Mouse (Mus musculus) adrenal gland, postnatal 4 days (tissue): Measurements from ENCODE around the gene Cdc20. TPM values are rescaled to one million over a fixed set of nuclear protein-coding genes. Genes with fewer than 3 reads are reported as not detected.

Experiments
- DNase-seq, 2 experiments: peaks; one replicate each; pipeline ENCODE4 v3.0.0; 2021 to 2022; ENCODE audit warnings: low spot score in 2 of 2, mixed read lengths in 2 of 2
- long read RNA-seq, 2 experiments: library from polyadenylated mRNA; stranded (forward); transcript quantifications; one replicate each; pipeline ENCODE4 v2.0.0; 2021
- total RNA-seq, 2 experiments: library from RNA; stranded (reverse); gene quantifications; 2 replicates each; pipeline ENCODE4 v1.2.3; 2021

Gene Cdc20
- 10 to 100 TPM; 41.3 to 42.0 TPM for total RNA-seq
- long read RNA-seq, experiment 1, transcript Cdc20-201 (10 exons, 1,793 nt) = major isoform, 68 of 71 reads
- long read RNA-seq, experiment 1, partial matches to known transcripts = 1 of 71 reads
- long read RNA-seq, experiment 1, other reads (novel, unspliced or antisense) = 2 of 71 reads
- long read RNA-seq, experiment 2, transcript Cdc20-201 (10 exons, 1,793 nt) = major isoform, 83 of 98 reads
- long read RNA-seq, experiment 2, partial matches to known transcripts = 8 of 98 reads
- long read RNA-seq, experiment 2, other reads (novel, unspliced or antisense) = 7 of 98 reads

DNA sequence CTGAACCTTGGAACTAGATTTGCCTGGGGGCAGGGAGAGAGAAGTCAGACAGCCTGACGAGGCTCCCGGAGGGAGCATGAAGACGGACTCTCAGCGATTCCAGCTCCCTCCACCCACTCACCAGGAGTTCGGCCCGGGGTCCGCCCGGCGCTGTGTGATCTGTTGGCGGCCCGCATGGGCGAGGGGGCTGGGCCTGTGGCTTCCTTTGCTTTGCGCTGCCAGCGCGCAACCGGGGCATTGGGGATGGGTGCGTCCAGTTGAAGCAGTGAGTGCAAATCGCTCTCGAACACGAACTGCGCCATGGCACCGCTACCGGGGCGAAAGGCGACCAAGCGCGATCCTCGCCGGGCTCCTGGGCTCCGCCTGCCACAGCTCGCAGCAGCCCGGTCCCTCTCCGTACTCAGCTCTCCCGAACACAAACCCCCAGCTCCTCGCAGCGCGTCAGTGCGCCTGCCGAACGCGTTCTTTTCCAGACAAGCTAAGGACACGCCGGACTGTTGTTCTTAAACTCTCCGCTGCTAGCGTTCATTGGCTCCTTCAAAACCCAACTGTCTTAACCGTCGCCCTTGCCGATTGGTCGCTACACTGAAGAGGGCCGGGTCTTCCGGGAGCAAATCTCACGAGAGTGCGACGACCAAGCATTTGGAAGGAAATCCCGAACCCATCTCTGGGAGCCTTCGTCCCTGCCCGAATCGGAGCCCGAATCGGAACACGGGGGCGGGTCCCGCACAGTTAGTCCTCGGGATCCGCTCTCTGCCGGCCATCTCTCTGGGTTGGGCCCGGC, at the start of gene Cdc20:
Cdc20 (minus strand) TSS at position 533 of the 784 bp plus-strand sequence.
- DNase-seq = peak; percentile 79 to 85

DNA sequence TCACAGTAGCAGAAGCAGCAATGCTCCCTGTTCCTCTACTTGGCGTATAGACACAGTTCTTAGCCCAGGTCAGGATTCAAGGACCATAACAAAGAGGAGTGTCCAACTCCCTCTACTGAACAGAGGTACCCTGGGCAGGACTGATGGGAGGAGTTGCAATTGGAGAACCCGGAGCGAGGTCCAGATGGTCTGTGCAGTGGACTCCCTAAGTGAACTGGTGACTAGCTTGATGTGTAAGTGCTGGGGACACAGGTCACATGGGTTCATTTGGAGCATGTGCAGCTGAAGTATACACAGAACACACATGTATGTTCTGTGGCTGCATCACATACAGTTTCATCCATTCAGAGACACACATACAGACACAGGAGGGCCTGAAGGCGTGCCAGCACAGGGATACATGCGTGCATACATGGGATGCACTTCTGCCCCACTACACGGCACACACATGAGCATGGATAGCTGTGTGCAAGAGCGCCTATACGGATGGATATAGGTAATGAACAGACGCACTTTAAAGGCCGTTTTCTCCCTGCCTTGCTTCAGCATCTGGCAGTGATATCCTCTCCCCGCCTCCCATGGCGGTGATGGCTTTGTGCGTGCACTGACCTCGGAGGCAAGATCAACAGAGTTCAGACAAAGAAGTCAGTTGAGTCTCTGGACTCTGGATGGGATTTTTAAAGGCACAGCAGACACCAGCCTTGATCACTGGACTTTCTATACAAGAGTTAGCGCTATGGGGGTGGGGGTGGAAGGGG, 39.8 kb upstream of the Cdc20 start:
- DNase-seq = no peak

DNA sequence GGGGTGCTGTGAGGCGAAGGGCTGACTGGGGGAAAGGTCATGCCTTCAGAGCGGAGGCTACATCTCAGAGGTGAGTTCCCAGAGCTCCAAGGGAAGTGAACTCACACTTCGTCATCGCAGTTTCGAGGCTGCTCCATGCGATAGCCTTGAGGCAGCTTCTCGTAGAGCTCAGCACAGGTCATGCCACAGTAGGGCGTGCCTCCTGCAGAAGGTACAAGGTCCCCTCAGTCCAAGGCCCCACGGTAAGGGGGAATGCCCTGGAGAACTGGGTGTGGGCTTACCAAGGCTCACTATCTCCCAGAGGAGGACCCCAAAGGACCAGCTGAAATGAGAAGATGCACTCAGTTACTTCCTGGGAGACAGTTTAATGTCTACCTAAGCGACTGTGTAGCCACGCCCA, 35.5 kb upstream of the Cdc20 start:
- DNase-seq = no peak

DNA sequence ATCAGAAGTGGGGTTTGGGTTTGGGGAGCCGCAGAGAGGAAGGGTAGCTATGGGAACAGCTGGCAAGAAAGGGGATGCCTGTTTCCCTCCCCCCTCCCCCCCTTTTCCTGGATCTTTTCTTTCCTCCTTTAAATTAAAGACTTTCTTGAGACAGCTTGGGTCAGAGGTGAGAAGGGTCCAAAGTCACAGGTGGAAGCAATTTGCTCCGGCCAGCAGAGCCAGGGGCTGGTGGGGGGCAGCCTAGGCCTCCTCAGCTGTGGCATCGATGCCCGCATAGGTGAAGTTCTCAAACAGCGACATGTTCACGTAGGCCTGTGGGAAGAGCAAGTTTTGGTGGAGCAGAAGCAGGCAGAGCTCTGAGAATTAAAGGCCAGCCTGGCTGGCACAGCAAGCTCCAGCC, 34.1 kb upstream of the Cdc20 start:
- DNase-seq = no peak

DNA sequence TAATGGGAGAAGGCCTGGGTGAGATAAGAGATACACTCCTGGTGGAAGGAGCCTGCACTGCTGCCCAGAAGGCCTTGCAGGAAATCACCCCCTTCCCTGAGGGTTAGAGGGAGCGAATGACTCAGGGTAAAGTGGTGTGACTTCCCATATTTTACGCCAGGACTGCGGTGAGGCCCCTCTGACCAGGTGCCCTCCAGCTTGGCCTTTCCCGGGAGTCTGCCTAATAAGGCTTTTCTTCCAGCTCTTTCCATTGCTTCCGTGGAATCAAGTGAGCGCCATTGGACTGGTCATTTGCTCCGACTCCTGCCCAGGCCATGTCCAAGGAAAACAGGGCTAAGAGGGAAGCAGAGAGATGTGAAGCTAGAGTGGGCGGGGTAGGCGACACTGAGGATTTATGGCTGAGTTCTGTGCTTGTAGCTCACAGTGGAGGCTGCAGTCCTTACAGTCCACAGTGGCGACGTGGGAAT, 28.6 kb upstream of the Cdc20 start:
- DNase-seq = peak in 1 of 2 experiments; percentile 12

DNA sequence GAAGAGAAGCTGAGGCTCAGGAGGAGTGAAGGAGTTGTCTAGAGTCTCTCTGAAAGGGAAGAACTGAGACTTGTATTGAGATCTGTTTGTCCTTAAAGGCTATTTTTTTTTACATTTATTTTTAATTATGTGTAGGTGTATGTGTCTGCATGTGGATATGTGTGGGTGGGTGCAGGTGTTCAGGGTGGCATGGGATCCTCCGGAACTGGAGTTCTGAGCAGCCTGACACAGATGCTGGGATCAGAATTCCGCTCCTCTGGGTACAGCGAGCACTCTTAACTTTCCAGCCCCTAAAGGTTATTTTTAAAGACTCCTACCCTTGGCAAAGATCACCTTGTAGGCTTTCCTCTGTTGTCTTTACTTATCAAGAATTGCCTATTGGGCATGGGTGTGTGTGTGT, 27.8 kb upstream of the Cdc20 start:
- no peak for DNase-seq

DNA sequence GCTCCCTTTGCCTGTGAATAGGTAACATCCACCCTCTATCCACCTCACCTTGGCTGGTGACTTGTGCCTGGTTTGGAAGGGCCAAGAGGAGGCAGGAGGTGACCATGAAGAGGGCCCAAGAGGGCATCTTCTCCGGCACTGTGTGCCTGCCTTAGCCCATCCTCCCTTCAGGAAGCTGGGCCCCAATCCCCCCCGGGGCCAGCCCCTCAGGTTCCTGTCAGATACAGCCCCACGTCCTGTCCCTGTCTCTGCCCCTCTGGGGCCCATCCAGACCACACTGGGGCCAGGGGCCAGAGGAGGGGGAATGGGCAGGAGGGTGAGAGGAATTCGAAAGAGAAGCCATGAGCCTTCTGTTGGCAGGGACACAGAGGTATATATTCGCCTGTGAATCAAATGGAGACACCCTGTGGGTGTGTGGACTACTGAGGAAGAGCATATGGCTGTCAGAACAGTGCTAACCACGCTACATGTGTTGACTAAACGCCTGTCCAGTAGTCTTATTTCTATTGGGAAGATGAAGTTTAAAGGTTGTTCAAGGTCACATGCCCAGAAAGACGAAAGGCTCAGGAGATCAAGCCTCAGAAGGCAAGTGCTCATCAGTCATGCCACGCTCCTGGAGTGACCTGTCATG, 20.3 kb upstream of the Cdc20 start, which contains the start of gene Mpl:
Mpl (minus strand) TSS at position 169 of the 631 bp plus-strand sequence.
- no peak for DNase-seq

DNA sequence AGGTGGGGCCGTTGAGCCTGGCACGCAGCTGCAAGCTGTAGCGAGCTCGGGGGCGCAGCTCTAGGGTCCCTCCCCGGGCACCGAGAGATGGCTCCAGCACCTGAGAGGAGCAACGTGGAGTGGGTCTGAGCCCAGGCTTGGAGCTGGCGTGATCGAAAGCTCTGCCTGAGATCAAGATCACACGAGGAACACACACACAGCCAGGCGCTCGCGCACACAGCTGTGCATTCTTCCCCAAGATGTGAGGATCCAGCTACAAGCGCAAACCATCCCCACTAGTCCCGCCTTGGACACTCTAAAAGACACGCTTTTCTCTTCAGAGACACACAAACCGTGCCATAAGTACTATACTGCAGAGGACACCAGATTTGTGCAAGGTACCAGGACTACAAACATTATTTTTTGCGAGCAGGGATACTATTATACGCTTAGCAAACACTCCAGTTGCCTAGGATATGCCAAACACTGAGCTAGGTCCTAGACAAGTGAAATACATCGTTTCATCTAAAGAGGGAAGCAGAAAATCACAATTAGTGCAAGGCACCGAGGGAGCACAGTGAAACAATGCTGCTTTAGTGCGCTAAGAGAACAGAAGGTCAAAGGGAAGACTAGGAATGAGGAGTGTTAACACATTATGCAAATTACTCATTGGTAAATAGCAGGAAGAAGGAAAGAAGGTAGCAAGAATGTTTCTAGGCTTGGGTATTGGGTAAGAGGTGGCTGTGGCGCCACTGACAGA, 9.4 kb upstream of the Cdc20 start:
- DNase-seq = no peak

DNA sequence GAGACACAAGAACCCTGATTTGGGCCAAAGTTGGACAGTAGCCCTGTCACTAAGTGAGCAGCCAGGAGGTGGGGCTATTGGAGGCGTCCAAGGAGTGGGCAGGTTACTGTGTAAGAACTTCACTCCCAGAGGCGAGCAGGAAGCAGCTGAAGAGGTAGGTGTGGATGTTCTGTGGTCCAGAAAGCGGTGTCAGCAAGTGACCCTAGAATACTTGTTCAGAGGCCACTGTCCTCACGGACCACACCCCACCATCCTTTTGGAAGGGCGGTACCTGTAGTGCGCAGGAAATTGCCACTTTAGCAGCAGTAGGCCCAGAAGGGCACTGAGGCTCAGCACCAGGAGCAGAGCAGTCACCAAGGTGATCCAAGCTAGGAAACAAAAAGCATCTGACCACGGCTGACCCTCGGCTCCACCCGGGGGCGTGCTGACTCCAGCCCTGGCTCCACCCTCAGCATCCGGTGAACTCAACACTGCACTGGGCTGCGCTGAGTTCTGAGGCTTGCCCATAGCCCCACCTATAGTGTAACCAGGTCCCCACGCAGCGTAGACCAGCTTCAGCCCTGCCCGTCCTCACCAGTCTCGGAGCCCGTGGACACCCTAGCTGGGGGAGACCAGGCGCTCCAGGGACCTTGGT, 8.7 kb upstream of the Cdc20 start:
- DNase-seq = no peak

DNA sequence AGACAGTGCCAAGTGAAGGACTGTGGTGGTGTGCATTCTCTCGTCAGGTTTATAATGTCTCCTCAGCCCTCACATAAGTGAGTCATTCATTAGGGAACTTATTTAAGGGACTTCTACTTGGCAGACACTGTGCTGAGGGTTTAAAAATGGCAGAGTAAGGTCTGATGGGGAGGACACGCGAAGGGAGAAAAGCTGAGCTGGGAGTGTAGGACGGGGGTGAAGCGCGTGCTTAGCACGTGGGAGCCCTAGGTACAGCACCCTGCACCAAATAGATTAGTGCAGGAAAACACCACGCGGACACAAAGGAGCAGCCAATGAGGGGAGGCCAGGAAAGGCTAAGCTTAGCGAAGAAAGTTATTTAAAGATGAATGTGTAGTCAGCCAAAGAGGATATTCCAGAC, 7.9 kb upstream of the Cdc20 start:
- DNase-seq = no peak

DNA sequence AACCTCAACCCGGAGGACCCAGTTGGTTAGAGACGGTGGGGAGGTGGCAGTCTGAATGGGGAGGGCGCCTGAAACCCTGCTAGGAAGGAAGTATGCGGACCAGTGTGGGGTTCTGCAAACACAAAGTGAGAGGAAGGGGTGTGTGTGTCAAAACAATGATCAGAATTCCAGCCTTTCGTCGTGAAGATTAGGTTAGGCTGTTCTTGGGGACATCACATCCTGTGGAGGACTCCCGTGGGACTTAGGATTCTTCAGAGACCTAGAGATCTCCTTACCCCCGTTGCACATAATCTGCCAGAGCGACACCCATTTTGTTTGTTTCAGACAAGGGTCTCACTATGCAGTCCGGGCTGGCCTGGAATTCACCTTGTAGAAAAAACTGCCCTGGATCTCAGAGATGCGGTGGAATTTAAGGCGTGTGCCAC, 689 bp upstream of the Cdc20 start:
- DNase-seq = no peak

DNA sequence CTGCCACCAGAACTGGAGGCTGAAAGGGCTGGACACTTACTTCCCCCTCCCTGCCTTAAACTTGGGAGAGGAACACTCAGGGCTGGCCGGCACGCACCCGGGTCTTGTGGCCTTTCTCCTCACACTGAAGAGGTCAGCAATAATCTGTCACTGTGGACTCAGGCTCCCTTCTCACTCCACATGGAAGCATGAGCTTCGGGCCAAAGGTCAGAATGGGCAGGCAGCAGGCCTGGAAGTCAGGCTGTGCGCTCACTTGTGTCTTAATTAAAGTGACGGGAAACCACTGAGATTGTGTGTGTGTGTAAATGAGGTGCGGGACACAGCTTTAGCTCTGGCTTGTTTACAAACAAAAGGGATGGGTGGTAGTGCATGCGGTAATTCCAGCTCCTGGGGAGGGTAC, 4.8 kb downstream of the Cdc20 start:
- DNase-seq = no peak

DNA sequence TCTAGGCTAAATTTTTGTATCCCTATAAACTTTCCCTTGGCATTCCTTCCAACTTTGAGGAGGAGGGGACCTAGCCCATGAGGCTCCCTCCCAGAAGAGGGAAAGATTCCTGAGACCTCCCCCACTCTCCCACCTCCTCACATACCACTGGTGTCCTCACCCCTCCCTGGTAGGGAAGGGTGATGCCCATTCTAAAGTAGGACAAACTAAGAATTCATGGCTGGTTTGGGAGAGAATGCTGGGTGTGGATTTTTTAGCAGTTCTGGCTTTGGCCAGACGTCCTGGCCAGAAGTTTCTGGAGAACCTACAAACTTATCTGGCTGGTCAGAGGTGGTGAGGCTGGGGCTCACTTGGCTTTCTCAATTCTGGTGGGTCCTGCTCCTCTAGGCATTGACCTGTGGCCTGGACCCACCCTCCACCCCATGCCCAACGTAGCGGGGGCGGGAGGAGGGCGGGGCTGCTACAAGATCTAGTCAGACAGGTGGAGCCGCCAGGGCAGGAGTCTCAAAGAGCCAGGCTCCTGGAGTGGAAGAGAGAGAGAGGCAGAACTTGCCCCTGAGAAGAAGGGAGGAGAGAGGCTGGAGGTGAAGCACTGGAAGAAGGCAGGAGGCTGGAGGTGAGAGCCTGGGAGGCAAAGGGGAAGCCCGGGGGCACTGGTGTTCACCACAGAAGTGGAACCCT, 7.8 kb downstream of the Cdc20 start:
- DNase-seq = no peak

DNA sequence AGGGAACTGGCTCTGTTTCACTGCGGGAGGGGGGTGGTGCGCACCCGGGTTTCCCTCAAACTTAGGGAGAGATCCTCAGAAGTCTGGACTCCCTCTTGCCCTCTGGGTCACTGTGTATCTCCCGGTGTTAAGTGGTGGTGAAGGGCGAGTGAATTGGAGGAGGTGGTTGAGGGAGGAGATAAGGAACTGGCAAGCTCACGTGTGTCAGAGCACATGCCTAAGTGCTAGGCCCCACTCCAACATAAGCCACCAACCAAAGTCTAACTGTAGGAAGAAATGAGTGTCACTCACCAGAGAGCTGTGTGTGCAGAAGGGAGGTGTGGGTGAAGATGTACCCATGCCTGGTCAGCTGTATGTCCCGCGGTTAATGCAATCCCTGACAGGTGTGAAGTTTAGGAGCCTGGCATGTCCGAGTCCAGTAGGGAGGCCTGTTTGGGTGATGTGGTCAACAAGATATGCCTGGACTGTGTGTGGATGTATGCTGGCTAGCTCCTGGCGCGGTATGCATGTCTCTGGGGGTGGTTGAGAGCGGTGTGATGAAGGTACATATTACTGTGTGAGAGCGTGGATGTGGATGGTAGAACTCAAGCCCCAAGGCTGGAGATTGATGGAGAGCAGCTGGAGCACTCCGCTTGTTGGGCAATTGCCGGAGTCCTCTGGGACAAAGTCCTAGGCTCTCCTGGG, 8.5 kb downstream of the Cdc20 start:
- no peak for DNase-seq

DNA sequence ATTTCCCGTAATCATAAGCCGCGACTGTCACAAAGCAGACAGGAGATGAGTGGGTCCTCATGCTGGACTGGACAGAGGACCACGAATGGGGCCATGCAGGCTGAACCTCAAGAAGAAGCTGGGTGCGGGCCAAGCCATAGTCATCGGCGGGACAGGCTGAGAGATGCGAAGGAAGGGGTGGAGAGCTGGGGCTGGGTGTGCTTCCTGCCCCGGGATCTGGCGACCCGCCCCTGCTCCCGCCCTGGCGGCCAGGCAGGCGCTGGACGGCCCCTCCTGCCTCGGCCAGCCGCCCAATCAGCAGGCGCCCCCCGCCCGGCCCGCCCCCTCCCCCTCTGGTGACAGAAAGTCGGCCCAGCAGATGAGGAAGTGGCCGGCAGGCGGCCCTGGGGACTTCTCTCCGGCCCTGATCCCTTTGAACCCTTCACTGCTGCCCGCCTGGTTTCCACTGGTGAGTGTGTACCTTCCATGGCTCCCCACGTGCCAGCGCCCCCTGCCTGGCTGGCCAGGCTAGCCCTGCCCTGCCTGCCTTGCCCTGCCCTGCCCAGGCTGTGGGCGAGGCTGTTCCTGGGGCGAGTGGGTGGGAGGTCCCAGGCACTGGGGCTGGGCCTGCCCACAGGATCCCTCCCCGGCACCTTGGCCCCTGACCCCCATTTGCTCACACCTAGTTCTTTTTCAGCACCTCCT, 9.2 kb downstream of the Cdc20 start, which contains the start of gene Elovl1:
Elovl1 (plus strand) TSS at position 326 of the 684 bp plus-strand sequence.
- DNase-seq = peak; percentile 77 to 84

DNA sequence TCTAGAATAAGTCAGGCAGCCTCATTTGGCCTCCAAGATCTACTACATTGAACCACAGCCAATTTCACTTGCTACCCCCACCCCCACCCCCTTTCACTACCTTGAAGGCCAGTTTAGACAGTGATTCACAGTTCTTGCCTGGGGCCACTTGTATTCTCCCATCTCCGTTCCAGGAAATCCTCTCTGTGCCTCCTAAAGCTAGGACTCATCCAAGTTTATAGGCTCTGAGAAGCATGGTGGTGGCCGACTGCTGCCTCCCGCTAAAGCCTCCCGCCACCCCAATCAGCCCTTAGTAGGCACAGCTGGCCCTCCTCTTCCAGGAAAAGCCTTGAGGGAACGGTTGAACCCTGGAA, 9.8 kb downstream of the Cdc20 start:
- DNase-seq = no peak

DNA sequence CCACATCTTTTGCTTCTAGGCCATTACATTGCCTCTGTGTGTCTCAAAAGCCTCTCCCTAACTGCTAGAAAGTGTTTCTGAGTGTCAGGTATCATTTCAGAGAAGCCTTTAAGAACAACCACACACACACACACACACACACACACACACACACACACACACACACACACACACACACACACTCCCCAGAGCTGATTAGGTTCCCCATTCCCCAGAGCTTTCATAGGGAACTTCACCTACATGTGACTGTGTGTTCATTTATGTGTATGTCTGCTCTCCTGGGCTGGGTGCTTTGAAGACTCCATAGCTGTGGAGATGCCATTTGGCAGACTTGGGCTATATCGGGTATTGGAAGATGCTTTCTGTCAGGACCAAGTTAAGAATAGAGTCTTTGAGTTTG, 11.8 kb downstream of the Cdc20 start:
- DNase-seq = no peak

DNA sequence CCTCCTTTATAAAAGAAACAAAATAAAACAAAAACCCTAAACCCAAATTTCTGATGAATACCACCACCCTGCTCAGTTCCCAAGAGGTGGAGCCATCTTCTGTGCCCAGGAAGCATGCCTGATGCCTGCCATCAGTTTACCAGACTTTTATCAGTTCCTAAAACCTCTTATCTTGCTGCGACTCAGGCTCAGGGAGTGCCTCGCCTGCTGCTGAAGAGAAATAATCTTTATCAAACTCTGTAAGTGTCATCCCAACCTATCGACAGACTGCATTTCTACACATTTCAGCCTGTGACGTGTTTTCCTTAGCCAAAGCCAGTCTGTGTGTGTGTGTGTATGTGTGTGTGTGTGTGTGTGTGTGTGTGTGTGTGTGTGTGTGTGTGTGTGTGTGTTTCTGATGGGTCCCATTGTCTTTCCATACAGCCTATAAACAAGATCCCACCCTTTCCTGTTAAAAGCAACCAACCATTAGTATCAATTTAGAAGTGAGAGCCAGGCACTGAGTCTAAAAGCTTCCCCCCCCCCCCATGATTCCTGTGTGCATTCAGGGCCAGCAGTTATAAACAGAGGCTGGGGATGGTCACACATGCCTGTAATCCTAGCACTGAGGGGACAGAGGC, 12.5 kb downstream of the Cdc20 start:
- DNase-seq = no peak
